Mouse (Mus musculus) gastrocnemius, adult 18-20 months (tissue): ENCODE measurements at regions not wholly inside any gene's neighbourhood (a gene's known extent, or its start where the extent isn't known, plus 50 kb on each side); places are given as distances from the start of the nearest gene placed in this dataset.

Experiments used
- DNase-seq: peaks from one replicate; pipeline ENCODE4 v3.0.0; 2021; ENCODE audit warnings: low spot score

GRCm38 (mm10) chr2:72800696-72801095, 179.6 kb downstream of the Sp3 start:
- no peak for DNase-seq

GRCm38 (mm10) chr2:72813282-72813974, 166.8 kb downstream of the Sp3 start:
- DNase-seq, result no peak

GRCm38 (mm10) chr2:72825251-72825650, 155.0 kb downstream of the Sp3 start:
- no peak for DNase-seq

- DNase-seq, result no peak
Measured at GRCm38 (mm10) chr2:72829139-72829538, 151.1 kb downstream of the Sp3 start.

- no peak for DNase-seq
Measured at GRCm38 (mm10) chr2:72832770-72833169, 147.5 kb downstream of the Sp3 start.

- peak; percentile 29 for DNase-seq
Measured at GRCm38 (mm10) chr2:72838085-72838727, 142.0 kb downstream of the Sp3 start.

- no peak for DNase-seq
Measured at GRCm38 (mm10) chr2:72839673-72840072, 140.6 kb downstream of the Sp3 start.

GRCm38 (mm10) chr2:72841367-72841766, 138.9 kb downstream of the Sp3 start:
- DNase-seq, result peak; percentile 40

GRCm38 (mm10) chr2:72843610-72844009, 136.6 kb downstream of the Sp3 start:
- no peak for DNase-seq

- DNase-seq, result no peak
Measured at GRCm38 (mm10) chr2:72849441-72850192, 130.6 kb downstream of the Sp3 start.

GRCm38 (mm10) chr2:72852509-72852908, 127.7 kb downstream of the Sp3 start:
- DNase-seq, result peak; percentile 3

- no peak for DNase-seq
Measured at GRCm38 (mm10) chr2:72855276-72855970, 124.8 kb downstream of the Sp3 start.

GRCm38 (mm10) chr2:72855971-72856755, 124.1 kb downstream of the Sp3 start:
- DNase-seq, result no peak

GRCm38 (mm10) chr2:72857377-72857776, 122.9 kb downstream of the Sp3 start:
- no peak for DNase-seq

- DNase-seq, result no peak
Measured at GRCm38 (mm10) chr2:72865462-72866365, 114.5 kb downstream of the Sp3 start.

GRCm38 (mm10) chr2:72866366-72866688, 113.9 kb downstream of the Sp3 start:
- DNase-seq, result no peak

GRCm38 (mm10) chr2:72868173-72868572, 112.1 kb downstream of the Sp3 start:
- no peak for DNase-seq

GRCm38 (mm10) chr2:72871836-72872235, 108.4 kb downstream of the Sp3 start:
- DNase-seq, result peak; percentile 79

- DNase-seq, result no peak
Measured at GRCm38 (mm10) chr2:72873948-72874347, 106.3 kb downstream of the Sp3 start.

GRCm38 (mm10) chr2:72874533-72874932, 105.7 kb downstream of the Sp3 start:
- no peak for DNase-seq
